Mouse (Mus musculus) cerebellum, adult 2 months (tissue): Measurements from ENCODE around the gene Arsa.

Experiments
- CTCF ChIP-seq: fragments of 200-500 bp; IDR thresholded peaks from 2 replicates; pipeline ENCODE4 v1.5.1; 2011; ENCODE audit warnings: low read depth, mild to moderate bottlenecking, control low read depth, low read length, moderate library complexity, borderline replicate concordance; ENCODE audit not compliant: insufficient read depth
- POLR2A ChIP-seq: fragments of 200-500 bp; IDR thresholded peaks from 2 replicates; pipeline ENCODE4 v1.6.1; 2011; ENCODE audit warnings: low read length, control low read depth, borderline replicate concordance; ENCODE audit not compliant: insufficient read depth

DNA sequence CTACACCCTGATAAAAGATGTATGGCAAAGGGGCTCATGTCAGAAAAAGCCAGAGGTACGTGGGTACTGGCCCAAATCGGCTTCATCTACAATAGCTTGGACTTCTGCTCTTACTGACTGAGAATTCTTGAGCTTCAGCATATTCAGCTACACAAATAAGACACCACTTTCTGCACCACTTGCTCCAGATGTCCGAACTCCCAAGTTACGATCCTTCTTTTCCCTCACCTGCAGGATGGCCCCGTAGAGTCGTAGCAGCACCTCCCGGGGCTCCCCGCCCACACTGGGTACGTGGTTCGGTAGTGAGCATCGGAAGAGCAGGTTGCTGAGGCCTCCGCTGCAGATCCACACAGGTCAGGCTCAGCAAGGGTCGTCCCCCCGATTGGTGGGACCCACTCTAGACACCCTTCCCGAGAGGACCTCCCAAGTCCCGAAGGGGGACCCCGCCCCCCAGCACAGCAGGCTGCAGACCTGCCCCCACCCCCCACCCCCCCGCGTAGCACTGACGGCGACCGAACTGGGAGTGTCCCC lies 48.3 kb downstream of the Arsa start:
- TF ChIP-seq POLR2A: no peak
- TF ChIP-seq CTCF: no peak
